Mouse (Mus musculus) erythroblast, embryonic 14.5 days (primary cell): Measurements from ENCODE around the gene Lhx5. TPM values are rescaled to one million over a fixed set of nuclear protein-coding genes. Genes with fewer than 3 reads are reported as not detected.

ENCODE experiments used
- H3K27me3 ChIP-seq: 2 replicates; pipeline ENCODE4 v1.6.1; 2012; ENCODE audit warnings: inconsistent platforms; ENCODE audit not compliant: control insufficient read depth
- H3K36me3 ChIP-seq: 2 replicates; pipeline ENCODE4 v1.6.1; 2012; ENCODE audit warnings: mild to moderate bottlenecking, inconsistent platforms; ENCODE audit not compliant: control insufficient read depth
- H3K4me1 ChIP-seq: 2 replicates; pipeline ENCODE4 v1.6.1; 2012; ENCODE audit warnings: inconsistent platforms; ENCODE audit not compliant: control insufficient read depth
- H3K4me3 ChIP-seq: replicated peaks from 2 replicates; pipeline ENCODE3; 2012; ENCODE audit warnings: moderate library complexity, mild to moderate bottlenecking, inconsistent platforms
- H3K9me3 ChIP-seq: 2 replicates; pipeline ENCODE4 v1.6.1; 2012; ENCODE audit warnings: low read length, inconsistent platforms, mixed read lengths; ENCODE audit not compliant: control insufficient read depth
- GATA1 ChIP-seq: IDR thresholded peaks from 2 replicates; pipeline ENCODE4 v1.6.1; 2012; ENCODE audit warnings: low read length, inconsistent platforms, mixed read lengths
- TAL1 ChIP-seq: IDR thresholded peaks from 3 replicates; pipeline ENCODE4 v1.6.1; 2012; ENCODE audit warnings: low read length, inconsistent platforms, mixed read lengths
- polyA plus RNA-seq: library from polyadenylated mRNA; stranded (reverse); fragments of >175 nt; gene quantifications from 2 replicates; pipeline ENCODE4 v1.2.3, GENCODE M21; 2012

Gene Lhx5
- polyA plus RNA-seq, 1 experiment, result not detected

DNA sequence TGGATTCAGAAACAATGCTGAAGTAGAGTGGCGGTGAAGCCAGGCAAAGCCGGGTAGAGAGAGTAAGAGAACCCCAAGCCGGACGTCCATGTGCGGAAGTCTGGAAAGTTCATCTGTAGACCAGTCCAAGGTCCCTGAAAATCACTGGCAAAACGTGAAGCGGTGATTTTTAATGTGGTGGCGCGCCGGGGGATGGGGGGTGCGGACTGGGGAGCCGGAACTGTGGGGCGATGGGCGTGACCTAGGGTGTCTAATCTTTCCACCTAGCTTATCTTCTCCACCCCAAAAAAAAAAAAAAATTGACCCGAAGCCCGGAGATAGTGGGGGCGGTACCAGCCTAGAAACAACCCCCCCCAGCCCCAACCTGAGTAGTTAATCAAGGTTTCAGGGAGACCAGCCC, 6.0 kb downstream of the Lhx5 start:
- Histone ChIP-seq H3K4me3 (no peak overlapping the region), H3K36me3 (no peaks in the 10 kb centered on the region), H3K9me3 (no peaks in the 10 kb centered on the region; the same call in 1 of the 2 replicates), H3K27me3 (peaks cover 90% of the 10 kb centered on the region), H3K4me1 (no peaks in the 10 kb centered on the region)
- TF ChIP-seq TAL1 (no peak), GATA1 (no peak)

DNA sequence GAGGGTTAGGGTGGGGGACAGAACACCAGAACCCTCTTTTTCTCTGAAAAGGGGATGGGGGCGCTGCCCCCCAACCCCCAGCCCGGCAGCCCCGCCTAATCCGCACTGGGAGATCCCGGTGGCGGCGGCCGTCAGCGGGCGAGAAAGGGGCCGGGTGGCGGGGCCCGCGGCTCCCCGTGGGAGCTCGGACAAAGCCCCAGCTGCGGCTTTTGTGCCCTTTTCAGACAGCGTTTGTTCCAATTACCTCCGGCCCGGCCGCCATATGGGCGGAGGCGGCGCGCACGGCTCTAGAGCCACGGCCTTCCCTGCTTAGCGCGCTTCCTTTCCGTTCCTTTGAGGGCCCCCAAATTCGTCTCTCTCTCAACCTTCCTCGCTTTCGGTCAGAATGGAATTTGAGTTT, 6.5 kb downstream of the Lhx5 start:
- Histone ChIP-seq H3K4me3 (no peak overlapping the region), H3K36me3 (no peaks in the 10 kb centered on the region), H3K9me3 (no peaks in the 10 kb centered on the region; the same call in 1 of the 2 replicates), H3K4me1 (no peaks in the 10 kb centered on the region), H3K27me3 (peaks cover 89% of the 10 kb centered on the region)
- TF ChIP-seq GATA1 (no peak), TAL1 (no peak)

DNA sequence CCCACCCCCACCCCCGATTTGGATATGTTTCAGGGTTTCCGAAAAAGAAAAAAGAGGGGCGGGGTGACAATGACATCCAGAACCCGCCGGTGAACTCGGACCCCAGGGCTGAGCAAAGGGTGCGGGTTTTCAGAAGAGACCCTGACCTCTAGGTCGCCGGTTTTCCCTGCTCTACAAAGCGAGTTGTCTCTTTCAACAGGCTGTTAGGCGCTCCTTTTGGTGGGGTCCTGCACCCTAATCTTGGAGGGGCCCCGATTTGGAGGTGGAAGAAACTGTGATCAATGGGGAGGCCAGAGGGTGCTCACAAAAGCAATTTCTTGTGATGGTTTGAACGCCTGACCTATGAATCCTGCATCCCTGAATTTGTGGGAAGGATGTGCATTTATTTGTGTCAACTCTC, 7.0 kb downstream of the Lhx5 start:
- H3K4me1 ChIP-seq, result no peaks in the 10 kb centered on the region
- TF ChIP-seq TAL1, result no peak
- TF ChIP-seq GATA1, result no peak
- no peak overlapping the region for H3K4me3 ChIP-seq
- H3K9me3 ChIP-seq, result no peaks in the 10 kb centered on the region; the same call in 1 of the 2 replicates
- no peaks in the 10 kb centered on the region for H3K36me3 ChIP-seq
- peaks cover 87% of the 10 kb centered on the region for H3K27me3 ChIP-seq

DNA sequence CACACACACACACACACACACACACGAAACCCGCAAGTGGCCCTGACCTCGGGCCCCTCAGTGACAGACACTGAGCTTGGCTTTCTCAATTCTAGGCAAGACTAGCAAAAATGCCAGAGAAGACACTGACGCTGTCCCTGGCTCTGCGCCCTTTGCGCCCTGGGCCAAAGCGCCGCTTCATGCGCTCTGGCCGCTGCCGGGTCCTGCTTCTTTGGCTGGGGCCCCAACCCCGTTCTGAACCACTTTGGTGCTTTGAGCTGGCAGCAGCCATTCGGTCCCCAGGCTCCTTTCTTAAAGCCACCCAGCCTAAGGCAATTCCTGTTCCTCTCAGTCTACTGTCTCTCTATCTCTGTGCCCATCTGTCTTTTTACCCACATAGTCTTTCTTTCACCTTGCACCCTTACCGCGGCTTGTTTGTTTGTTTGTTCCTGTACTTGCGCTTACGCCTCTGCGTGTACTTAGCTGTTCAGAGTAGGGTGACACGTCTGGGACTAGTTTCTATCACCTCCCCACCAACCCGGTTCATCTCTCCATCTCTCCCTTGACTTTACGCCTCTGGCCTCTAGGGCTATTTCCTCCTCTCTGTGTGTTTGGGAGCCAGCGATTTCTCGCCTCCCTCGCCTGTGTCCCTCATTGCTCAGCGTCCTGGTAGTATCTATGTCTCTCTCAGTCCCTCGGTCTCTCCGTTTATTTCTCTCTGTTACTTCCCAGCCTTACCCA, 7.7 kb downstream of the Lhx5 start:
- H3K36me3 ChIP-seq, result no peaks in the 10 kb centered on the region
- H3K9me3 ChIP-seq, result no peaks in the 10 kb centered on the region; the same call in 1 of the 2 replicates
- H3K27me3 ChIP-seq, result peaks cover 80% of the 10 kb centered on the region
- no peaks in the 10 kb centered on the region for H3K4me1 ChIP-seq
- no peak overlapping the region for H3K4me3 ChIP-seq
- TF ChIP-seq GATA1 (no peak), TAL1 (no peak)

DNA sequence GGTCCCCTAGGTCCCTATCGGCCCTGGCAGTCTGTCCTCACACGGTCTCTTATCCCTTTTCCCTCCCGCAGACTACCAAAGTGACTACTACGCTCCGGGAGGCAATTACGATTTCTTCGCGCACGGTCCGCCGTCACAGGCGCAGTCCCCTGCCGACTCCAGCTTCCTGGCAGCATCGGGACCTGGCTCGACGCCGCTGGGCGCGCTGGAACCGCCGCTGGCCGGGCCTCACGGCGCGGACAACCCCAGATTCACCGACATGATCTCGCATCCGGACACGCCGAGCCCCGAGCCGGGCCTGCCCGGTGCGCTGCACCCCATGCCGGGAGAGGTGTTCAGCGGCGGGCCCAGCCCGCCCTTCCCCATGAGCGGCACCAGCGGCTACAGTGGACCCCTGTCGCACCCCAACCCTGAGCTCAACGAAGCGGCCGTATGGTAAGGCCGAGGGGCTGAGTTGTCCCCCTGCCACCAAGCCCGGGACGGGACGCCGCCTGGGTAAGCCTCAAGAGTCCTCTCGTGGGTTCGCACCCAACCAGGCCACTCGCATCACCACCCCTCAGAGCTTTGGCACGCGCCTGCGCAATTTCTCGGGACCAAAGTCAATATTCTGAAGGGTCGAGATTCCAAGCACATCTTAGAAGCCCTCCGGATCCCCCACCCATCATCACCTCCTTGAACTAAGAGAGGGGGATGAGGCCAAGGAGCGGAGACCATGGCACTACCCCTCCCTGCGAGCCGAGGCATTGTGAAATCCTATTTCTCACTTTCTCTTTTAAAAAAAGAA, 8.6 kb downstream of the Lhx5 start:
- Histone ChIP-seq H3K36me3 (no peaks in the 10 kb centered on the region), H3K9me3 (no peaks in the 10 kb centered on the region; the same call in 1 of the 2 replicates), H3K4me1 (no peaks in the 10 kb centered on the region), H3K27me3 (peaks cover 71% of the 10 kb centered on the region), H3K4me3 (no peak overlapping the region)
- TF ChIP-seq TAL1, result no peak

DNA sequence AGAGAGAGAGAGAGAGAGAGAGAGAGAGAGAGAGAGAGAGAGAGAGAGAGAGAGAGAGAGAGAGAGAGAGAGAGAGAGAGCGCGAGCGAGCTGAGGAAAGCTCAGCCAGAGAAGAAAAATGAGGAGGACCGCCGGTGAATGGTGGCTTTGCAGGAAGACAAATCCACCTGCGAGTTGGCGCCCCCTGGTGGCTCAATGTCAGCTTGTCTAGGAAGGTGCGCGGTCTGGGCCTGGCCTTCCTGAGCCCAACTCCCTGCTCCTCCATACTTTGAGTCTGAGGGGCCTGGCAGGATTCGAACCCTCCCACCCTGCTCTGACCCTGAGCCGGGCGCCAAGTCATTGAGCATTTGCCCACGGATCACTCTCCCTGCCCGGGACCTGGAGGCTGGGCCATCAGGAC, 9.2 kb downstream of the Lhx5 start:
- Histone ChIP-seq H3K36me3 (no peaks in the 10 kb centered on the region), H3K27me3 (peaks cover 66% of the 10 kb centered on the region), H3K4me3 (no peak overlapping the region), H3K9me3 (no peaks in the 10 kb centered on the region; the same call in 1 of the 2 replicates), H3K4me1 (no peaks in the 10 kb centered on the region)
- no peak for TF ChIP-seq GATA1
- TF ChIP-seq TAL1, result no peak

DNA sequence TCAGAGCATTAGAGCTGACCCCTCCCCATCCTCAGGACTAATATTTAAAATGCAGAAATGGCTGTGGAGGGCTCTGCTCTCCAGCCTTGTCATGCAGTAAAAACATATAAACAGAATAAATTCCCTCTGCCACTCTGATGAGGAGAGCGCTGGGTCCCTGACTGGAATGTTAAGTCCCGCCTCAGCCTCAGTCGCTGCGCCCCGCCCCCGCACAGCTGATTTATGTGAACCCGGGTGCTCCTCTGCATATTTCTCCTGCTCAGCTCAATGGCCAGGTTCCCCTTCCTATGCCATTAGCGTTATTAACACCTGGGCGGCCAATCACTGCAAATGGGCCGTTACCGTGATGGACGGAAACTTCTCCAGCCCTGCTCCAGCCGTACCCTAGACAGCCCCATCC, 15.8 kb downstream of the Lhx5 start:
- Histone ChIP-seq H3K27me3 (peaks cover 17% of the 10 kb centered on the region), H3K4me1 (no peaks in the 10 kb centered on the region)
- no peak for TF ChIP-seq GATA1
- TF ChIP-seq TAL1, result no peak

DNA sequence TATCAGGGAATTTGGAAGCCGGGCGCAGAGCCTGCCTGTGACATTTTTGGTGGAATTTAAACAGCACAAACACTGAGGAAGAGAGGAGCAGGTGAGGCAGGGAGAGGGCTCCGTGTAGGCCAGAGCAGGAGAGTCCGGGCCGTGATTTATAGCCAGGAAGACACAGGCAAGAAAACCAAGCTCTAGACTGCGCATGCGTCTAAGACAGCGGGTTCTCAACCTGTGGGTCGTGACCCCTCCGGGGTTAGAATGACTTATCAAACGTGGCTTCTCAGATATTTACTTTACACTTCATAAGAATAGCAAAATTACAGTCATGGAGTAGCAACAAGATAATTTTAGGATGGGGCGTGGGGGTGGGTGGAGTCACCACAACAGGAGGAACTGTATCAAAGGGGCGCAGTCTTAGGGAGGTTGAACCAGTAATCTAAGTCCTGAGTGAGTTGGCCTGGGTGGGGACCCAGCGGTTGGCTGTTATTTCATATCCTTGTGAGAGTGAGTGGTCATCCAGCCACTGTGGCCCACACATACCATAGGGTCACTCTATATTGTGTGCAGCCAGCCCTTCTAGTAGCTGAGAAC, 23.3 kb downstream of the Lhx5 start:
- Histone ChIP-seq H3K36me3 (no peaks in the 10 kb centered on the region), H3K9me3 (no peaks in the 10 kb centered on the region), H3K4me1 (peaks cover 13% of the 10 kb centered on the region), H3K27me3 (peaks cover 27% of the 10 kb centered on the region), H3K4me3 (no peak overlapping the region)
- TF ChIP-seq GATA1 (no peak), TAL1 (no peak)

More for the DNA sequence above, 15.8 kb downstream of the Lhx5 start:
- Histone ChIP-seq H3K9me3 (no peaks in the 10 kb centered on the region), H3K36me3 (no peaks in the 10 kb centered on the region), H3K4me3 (no peak overlapping the region)

DNA sequence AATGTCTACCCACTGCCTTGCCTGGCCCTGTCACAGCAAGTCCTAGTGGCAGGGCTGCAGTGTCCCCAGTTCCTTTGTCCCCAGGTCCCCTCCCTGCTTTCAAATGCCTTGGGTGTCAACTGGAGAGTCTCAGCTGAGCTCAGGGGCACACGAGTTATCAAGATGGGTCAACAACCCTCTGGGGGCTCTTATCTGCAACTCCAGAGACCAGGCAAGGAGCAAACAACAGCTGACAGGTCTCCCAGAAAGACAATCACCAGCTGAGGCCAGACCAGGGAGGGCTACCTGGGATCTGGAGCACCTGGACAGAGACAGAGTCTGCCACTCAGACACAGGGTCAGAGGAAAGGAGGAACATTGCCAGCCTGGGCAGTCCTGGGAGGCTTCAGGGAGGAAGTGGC, 24.8 kb downstream of the Lhx5 start:
- Histone ChIP-seq H3K4me3 (no peak overlapping the region), H3K27me3 (peaks cover 32% of the 10 kb centered on the region)

More for the DNA sequence above, 24.8 kb downstream of the Lhx5 start:
- TF ChIP-seq GATA1, result no peak
- Histone ChIP-seq H3K4me1 (peaks cover 13% of the 10 kb centered on the region), H3K36me3 (no peaks in the 10 kb centered on the region), H3K9me3 (no peaks in the 10 kb centered on the region)
